Mouse (Mus musculus): ENCODE results near the gene Cpeb3.

Cpeb3 gene

GRCm38 (mm10) chr19:37031446-37031845 lies 177.0 kb downstream of the Cpeb3 start:
- DNase-seq (ENCODE audit: low spot score): no peak

GRCm38 (mm10) chr19:37029771-37030170 lies 178.6 kb downstream of the Cpeb3 start:
- no peak for DNase-seq (ENCODE audit: low spot score)

GRCm38 (mm10) chr19:37026408-37026807 lies 182.0 kb downstream of the Cpeb3 start:
- DNase-seq (ENCODE audit: low spot score): no peak

- no peak for DNase-seq (ENCODE audit: low spot score)
These were observed 182.5 kb downstream of the Cpeb3 start for GRCm38 (mm10) chr19:37025839-37026319.

GRCm38 (mm10) chr19:37022146-37022545 lies 186.3 kb downstream of the Cpeb3 start:
- DNase-seq (ENCODE audit: low spot score): no peak

- DNase-seq (ENCODE audit: low spot score): no peak
These were observed 187.4 kb downstream of the Cpeb3 start for GRCm38 (mm10) chr19:37020951-37021350.

- DNase-seq (ENCODE audit: low spot score): no peak
These were observed 187.9 kb downstream of the Cpeb3 start for GRCm38 (mm10) chr19:37020531-37020930.

GRCm38 (mm10) chr19:37018931-37019330 lies 189.5 kb downstream of the Cpeb3 start:
- DNase-seq (ENCODE audit: low spot score): no peak

- peak; percentile 53 for DNase-seq (ENCODE audit: low spot score)
These were observed 190.0 kb downstream of the Cpeb3 start for GRCm38 (mm10) chr19:37018411-37018810.

- DNase-seq (ENCODE audit: low spot score): no peak
These were observed 191.5 kb downstream of the Cpeb3 start for GRCm38 (mm10) chr19:37016890-37017289.

- no peak for DNase-seq (ENCODE audit: low spot score)
These were observed 194.0 kb downstream of the Cpeb3 start for GRCm38 (mm10) chr19:37014173-37014939.

GRCm38 (mm10) chr19:37013461-37013860 lies 194.9 kb downstream of the Cpeb3 start:
- DNase-seq (ENCODE audit: low spot score): no peak

- DNase-seq (ENCODE audit: low spot score): no peak
These were observed 198.5 kb downstream of the Cpeb3 start for GRCm38 (mm10) chr19:37009878-37010281.

- peak; percentile 4 for DNase-seq (ENCODE audit: low spot score)
These were observed 203.8 kb downstream of the Cpeb3 start for GRCm38 (mm10) chr19:37004557-37004956.

Data from lung, postnatal 25 days (tissue).